Mouse (Mus musculus): ENCODE data around the gene Gm21981.

DNA sequence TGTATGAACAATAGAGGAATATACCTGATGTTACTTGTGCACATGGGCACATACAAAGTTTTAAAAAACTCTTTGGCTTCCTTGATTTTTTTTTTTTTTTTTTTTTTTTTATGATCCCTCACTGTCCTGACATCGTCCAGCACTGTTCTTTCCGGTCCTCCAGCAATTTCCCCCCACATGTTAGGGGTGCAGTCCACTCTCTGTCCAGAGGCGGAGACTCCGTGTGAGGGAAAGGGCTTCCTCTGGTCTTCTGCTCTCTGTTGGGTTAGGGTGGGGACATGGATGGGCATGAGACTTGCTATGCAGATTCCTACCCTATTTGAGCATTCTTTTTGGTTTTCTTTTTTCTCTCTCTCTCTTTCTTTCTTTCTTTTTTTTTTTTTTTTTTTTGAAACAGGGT, 36.4 kb downstream of the Gm21981 start:
- TF ChIP-seq CTCF (IDR thresholded peaks at IDR 0.05 in 2 of 3, conservative IDR thresholded peaks at IDR 0.05 in 1 of 3; ENCODE audit: control insufficient read depth in 1 of 3, insufficient read depth in 1 of 3, low read depth in 2 of 3, low read length in 3 of 3, poor library complexity in 1 of 3, severe bottlenecking in 1 of 3) (no peak; a peak in 1 of 6 replicates), MYB (IDR thresholded peaks at IDR 0.05; ENCODE audit: low read depth, low read length) (no peak), TCF12 (IDR thresholded peaks at IDR 0.05; ENCODE audit: low read depth, low read length) (no peak), SIN3A (IDR thresholded peaks at IDR 0.05; ENCODE audit: low read length) (no peak), POLR2AphosphoS5 (IDR thresholded peaks at IDR 0.05; ENCODE audit: borderline replicate concordance, low read depth, low read length) (no peak), POLR2AphosphoS2 (IDR thresholded peaks at IDR 0.05; ENCODE audit: low read length) (no peak), POLR2A (IDR thresholded peaks at IDR 0.05; ENCODE audit: control insufficient read depth in 1 of 2, insufficient read depth in 1 of 2, low read depth in 1 of 2, low read length in 2 of 2, poor library complexity in 1 of 2) (no peak), ELF1 (IDR thresholded peaks at IDR 0.05; ENCODE audit: low read depth, low read length) (no peak), MAX (IDR thresholded peaks at IDR 0.05; ENCODE audit: low read length) (no peak), TBP (IDR thresholded peaks at IDR 0.05; ENCODE audit: low read depth, low read length) (no peak), E2F4 (IDR thresholded peaks at IDR 0.05; ENCODE audit: borderline replicate concordance, low read depth, low read length) (no peak), KAT2A (conservative IDR thresholded peaks at IDR 0.05; ENCODE audit: low read depth, low read length) (no peak), JUND (IDR thresholded peaks at IDR 0.05; ENCODE audit: low read depth, low read length) (no peak)
